Mouse (Mus musculus) urinary bladder, postnatal 10 days (tissue): Measurements from ENCODE around the gene Gpa33.

Source experiments
- DNase-seq: peaks from one replicate; pipeline ENCODE4 v3.0.0; 2022; ENCODE audit warnings: low spot score

The Gpa33 gene

GRCm38 (mm10) chr1:166130224-166130860, at the start of gene Gpa33:
Gpa33 (plus strand) TSS chr1:166130238.
- DNase-seq: no peak

- no peak for DNase-seq
Observed at GRCm38 (mm10) chr1:166088446-166089170, 41.4 kb upstream of the Gpa33 start.

GRCm38 (mm10) chr1:166089337-166089736, 40.7 kb upstream of the Gpa33 start:
- no peak for DNase-seq

GRCm38 (mm10) chr1:166089739-166090138, 40.3 kb upstream of the Gpa33 start:
- DNase-seq: no peak

GRCm38 (mm10) chr1:166090306-166090705, 39.7 kb upstream of the Gpa33 start:
- DNase-seq: no peak

- DNase-seq: no peak
Observed at GRCm38 (mm10) chr1:166094462-166094861, 35.6 kb upstream of the Gpa33 start.

GRCm38 (mm10) chr1:166098120-166098519, 31.9 kb upstream of the Gpa33 start:
- DNase-seq: no peak

GRCm38 (mm10) chr1:166102920-166103608, 27.0 kb upstream of the Gpa33 start:
- no peak for DNase-seq

- no peak for DNase-seq
Observed at GRCm38 (mm10) chr1:166104858-166105257, 25.2 kb upstream of the Gpa33 start.

- no peak for DNase-seq
Observed at GRCm38 (mm10) chr1:166105464-166105863, 24.6 kb upstream of the Gpa33 start.

GRCm38 (mm10) chr1:166114986-166115385, 15.1 kb upstream of the Gpa33 start:
- no peak for DNase-seq

- no peak for DNase-seq
Observed at GRCm38 (mm10) chr1:166115719-166116118, 14.3 kb upstream of the Gpa33 start.

- DNase-seq: no peak
Observed at GRCm38 (mm10) chr1:166117866-166118639, 12.0 kb upstream of the Gpa33 start.

- no peak for DNase-seq
Observed at GRCm38 (mm10) chr1:166122114-166122513, 7.9 kb upstream of the Gpa33 start.

GRCm38 (mm10) chr1:166123045-166123444, 7.0 kb upstream of the Gpa33 start:
- DNase-seq: no peak

- DNase-seq: no peak
Observed at GRCm38 (mm10) chr1:166123751-166124150, 6.3 kb upstream of the Gpa33 start.

- DNase-seq: no peak
Observed at GRCm38 (mm10) chr1:166124932-166125593, 5.0 kb upstream of the Gpa33 start.

GRCm38 (mm10) chr1:166126290-166126689, 3.7 kb upstream of the Gpa33 start:
- no peak for DNase-seq

- DNase-seq: no peak
Observed at GRCm38 (mm10) chr1:166126795-166127194, 3.2 kb upstream of the Gpa33 start.

GRCm38 (mm10) chr1:166127719-166128118, 2.3 kb upstream of the Gpa33 start, which contains the start of gene Dusp27:
Dusp27 (minus strand) TSS chr1:166127922.
- no peak for DNase-seq

- no peak for DNase-seq
Observed at GRCm38 (mm10) chr1:166128551-166128950, 1.5 kb upstream of the Gpa33 start.

- no peak for DNase-seq
Observed at GRCm38 (mm10) chr1:166132367-166132766, 2.3 kb downstream of the Gpa33 start.
